Mouse (Mus musculus) gastrocnemius, postnatal 36 days (tissue): Measurements from ENCODE around the gene Nae1. TPM values are rescaled to one million over a fixed set of nuclear protein-coding genes. Genes with fewer than 3 reads are reported as not detected.
"Not testable (repeated sequence)": the region's sequence is repeated elsewhere in the genome, so short reads cannot be mapped to it uniquely, and the experiment has no call there.

ENCODE experiments used
- DNase-seq, 2 experiments: peaks; one replicate each; pipeline ENCODE4 v3.0.0; 2022
- intact Hi-C: fragments of 180-260 bp; cut with DNase I; formaldehyde crosslinking; loops from one replicate; pipeline ENCODE4 v1.15.1; 2025
- long read RNA-seq, 2 experiments: library from polyadenylated mRNA; stranded (forward); transcript quantifications; one replicate each; pipeline ENCODE4 v2.0.0; 2021
- total RNA-seq, 2 experiments: library from RNA; stranded (reverse); gene quantifications; 2 replicates each; pipeline ENCODE4 v1.2.3; 2021

The Nae1 gene
- total RNA-seq: 10 to 100 TPM; 18.6 to 23.8 TPM
- long read RNA-seq, experiment 1, transcript Nae1-201 (20 exons, 1,808 nt): major isoform, 39 of 46 reads
- long read RNA-seq, experiment 1, partial matches to known transcripts: 6 of 46 reads
- long read RNA-seq, experiment 1, other reads (novel, unspliced or antisense): 0 of 46 reads
- long read RNA-seq, experiment 2, transcript Nae1-201 (20 exons, 1,808 nt): major isoform, 25 of 33 reads
- long read RNA-seq, experiment 2, partial matches to known transcripts: 5 of 33 reads
- long read RNA-seq, experiment 2, other reads (novel, unspliced or antisense): 3 of 33 reads

DNA sequence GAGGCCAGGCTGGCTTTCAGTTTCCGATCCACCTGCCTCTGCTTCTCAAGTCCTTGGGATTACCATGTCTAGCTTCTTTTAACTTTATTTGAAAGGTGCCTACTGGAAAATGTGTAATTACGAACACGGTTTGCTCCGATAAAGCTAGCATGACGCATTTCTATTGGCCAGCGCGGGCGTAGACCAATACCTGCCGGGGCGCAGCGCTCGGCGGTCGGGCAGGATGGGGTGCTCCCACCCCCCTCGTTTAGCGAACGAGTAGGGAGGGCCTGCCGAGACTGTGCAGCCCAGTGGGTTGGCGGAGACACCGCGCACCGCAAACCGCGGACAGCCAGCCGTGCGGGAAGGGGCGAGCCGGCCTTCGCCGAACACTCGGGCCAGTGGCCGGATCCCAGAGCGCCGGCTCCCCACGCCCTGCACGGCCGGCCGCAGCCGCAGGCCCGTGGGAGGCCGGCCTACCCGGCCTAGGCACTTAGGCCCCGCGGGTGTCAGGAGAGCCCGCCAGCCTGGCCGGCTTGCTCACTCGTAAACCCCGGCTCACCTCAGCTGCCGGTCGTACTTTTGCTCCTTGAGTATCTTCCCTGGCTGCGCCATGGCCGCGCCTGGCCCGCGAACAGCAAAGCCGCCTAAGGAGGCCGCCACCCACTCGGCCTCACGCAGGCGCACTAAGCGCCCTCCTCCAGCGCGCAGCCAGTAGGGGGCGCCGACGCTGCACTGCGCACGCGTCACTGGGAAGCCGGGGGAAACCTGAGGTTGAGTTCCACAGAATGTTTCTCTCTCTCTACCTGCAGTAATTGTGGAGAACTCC, at the start of gene Nae1, which contains the start of gene Car7:
Gene Nae1, minus strand, starts transcription at position 667 of the 808 bp plus-strand sequence.
Gene Car7, plus strand, starts transcription at position 719 of the 808 bp plus-strand sequence.
- intact Hi-C loops: loop anchor here (2.0 kb wide), 1 partner anchor 33 kb away; no protein-coding TSS in a partner anchor

DNA sequence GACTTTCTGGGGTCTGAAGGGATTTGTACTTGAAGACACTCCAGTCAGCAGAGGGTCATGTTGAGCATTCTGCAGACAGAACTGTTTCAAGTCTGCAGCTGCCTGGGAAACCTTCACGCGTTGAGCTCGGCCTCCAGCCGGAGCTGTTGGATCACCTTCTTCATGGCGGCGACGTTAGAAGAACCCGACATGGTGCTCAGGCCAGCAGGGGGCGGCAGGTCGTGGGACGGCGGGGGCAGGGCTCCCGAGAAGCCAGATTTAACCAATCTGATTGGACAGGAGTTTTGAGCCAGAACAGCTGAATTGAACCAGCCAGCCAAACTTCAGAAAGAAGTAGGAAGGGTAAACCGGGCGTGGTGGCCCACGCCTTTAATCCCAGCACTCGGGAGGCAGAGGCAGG, 43.2 kb upstream of the Nae1 start:
- DNase-seq, intact Hi-C loops: not testable (repeated sequence)

More for the DNA sequence above, at the start of gene Nae1, which contains the start of gene Car7:
- DNase-seq: peak; percentile 89 to 92

DNA sequence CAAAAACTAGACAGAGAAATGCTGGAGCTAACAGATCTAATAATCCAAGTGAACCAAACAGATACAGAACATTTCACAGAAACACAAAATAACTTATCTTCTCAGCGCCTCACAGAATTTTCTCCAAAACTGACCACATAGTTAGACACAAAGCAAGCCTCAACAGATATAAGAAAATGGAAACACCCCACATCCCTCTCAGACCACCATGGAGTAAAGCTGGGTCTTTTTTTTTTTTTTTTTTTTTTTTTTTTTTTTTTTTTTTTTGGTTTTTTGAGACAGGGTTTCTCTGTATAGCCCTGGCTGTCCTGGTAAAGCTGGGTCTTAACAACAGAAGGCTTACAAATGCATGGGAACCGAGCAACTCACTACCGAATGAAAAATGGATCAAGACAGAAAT, 42.4 kb upstream of the Nae1 start:
- intact Hi-C loops: no loop called here

DNA sequence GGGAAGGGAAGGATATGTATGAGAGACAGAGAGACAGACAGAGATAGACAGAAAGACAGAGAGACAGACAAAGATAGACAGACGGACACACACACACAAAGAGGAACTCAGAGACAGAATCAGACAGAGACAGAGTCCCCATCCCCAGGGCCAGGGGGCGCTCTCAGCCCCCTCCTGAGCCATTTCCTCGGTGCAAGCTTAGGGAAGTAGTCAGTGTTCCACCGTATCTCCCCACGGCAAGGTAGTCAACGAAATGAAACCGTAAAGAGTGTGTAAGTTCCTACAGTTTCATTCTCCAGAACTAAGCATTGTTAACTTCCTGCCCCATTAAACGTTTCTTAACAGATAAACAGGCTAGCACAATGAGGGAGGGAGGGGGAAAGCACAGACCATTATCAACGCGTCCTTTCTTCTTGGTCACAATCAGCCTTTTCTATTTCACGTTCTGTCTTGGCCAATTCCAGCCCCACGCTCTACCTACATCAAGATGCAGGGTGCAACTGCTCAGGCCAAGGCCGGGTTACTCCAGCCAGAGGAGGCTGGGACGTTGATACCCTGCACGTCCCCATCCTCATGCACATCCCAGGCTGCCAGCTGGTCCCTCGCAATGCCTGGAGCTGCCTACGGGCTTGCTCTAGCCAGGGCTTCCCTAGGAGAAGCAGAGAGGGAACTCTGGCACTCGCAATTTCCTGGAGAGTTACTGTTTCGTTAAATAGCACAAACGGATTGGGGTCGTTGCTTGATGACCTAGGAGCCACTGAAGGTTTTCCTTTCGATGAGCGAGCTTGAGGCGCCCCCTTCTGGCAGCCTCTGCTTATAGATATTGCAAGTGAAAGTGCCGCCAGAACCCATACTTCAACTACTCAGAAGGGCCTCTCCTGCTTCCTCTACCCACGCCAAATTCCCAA, 36.3 kb upstream of the Nae1 start:
- peak; percentile 79 to 83 for DNase-seq
- intact Hi-C loops: loop anchor here (2.0 to 5.0 kb wide), 2 partner anchors 128 to 226 kb away; partner anchors contain the start of gene Dync1li2

More for the DNA sequence above, 42.4 kb upstream of the Nae1 start:
- DNase-seq: no peak

DNA sequence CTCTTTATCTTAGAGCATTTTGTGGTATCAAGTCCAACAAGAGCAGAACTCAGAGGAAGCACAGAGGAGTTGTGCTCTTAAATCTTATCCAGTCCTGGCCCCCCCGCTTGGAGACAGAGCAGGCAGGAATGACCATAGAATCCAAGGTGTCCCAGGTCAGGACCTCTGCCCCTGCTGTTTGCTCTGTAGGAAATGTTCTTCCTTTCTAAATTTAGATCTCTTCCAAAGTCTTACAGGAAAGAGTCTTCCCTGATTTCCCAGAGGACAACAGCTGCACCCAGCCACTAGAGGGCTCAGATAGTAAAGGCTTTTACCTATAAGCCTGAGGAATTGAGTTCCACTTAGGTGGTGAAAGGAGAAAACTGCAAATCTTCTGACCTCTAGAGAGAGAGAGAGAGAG, 35.1 kb upstream of the Nae1 start:
- intact Hi-C loops: no loop called here
- DNase-seq: no peak

DNA sequence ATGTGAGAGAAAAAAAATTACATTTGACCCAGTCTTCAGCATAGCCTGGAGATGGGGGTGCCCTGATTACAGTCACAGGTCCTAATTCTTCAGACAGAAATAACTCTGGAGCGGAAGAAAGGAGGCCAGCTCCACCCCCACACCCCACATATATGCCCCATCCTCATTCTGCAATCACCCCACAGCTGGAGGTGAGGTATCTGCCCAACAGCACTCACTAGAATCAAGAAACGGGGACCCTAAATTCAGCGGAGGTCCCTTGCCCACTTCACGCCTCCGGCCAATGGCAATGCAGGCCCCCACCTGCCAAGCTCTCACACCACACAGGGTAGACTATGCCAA, 31.0 kb upstream of the Nae1 start:
- DNase-seq: no peak
- intact Hi-C loops: no loop called here

DNA sequence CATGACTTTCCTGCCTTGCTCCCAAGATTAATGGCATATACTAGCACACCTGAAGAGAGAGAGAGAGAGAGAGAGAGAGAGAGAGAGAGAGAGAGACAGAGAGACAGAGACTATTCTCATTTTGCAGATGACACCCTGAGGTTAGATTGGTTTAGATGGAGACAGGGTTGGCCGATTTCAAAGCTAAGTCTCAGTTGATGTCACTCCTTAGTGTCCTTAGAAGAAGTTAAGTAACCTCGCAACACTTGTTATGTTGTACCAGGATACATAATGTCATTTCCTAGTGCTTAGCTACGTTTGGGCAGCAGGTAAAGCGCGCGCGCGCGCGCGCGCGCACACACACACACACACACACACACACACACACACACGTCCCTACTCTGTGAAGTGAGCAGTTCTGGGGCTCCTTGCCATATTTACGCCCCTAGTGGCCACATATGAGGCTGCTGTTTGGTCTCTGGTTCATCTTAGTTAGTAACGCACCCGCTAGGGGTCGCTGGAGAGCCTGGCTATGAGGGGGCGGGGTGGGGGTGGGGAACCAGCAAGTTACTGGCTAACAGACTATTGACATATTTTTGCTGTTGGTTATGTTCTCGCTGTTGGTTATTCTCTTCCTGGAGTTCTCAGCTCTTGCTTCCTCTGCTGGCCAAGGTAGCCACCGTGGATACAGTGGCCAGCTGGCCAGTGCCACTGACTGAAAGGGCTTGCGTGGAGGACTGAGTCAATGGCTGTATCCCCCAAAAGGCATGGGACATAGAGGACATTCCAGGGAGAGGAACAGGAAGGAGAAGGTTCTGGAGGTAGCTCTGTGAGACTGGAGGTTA, 30.4 kb upstream of the Nae1 start:
- peak; percentile 75 to 79 for DNase-seq
- intact Hi-C loops: no loop called here

DNA sequence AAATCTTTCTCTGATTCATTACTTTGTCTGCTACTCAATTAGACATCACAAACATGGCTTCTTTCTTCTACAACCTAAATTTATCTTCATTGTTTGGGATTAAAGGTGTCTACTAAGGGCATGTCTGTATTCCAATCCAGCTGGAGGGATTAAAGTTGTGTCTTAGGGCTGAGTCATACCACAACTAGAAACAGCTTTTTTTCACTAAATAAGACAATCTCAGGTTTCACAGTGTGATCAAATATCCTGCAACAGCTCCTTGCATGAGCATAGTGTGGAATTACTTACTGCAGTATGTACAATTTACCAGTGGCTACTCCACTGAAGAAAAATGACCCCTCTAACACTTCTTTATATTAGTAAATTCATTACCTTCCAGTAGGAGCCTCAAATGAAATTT, 26.3 kb upstream of the Nae1 start:
- no peak for DNase-seq
- intact Hi-C loops: no loop called here

DNA sequence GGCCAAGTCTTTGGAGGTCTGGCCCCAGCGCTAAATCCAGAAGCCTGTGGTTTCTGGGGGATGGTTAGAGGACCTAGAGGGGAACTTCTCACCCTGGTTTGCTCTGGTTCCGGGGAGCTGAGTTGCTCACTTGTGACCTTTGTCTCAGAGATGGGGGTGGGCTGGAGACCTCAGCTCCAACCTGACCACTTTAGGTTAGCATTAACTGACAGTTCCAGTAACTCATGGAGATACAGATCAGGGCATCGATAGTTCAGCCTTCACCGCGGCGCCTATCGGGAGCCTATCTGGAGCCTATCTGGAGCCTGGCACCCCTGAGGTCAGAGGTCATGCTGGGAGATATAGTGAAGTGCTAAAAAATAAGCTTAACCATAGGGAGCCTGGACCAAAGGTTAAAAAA, 22.8 kb upstream of the Nae1 start:
- intact Hi-C loops: no loop called here
- no peak for DNase-seq

DNA sequence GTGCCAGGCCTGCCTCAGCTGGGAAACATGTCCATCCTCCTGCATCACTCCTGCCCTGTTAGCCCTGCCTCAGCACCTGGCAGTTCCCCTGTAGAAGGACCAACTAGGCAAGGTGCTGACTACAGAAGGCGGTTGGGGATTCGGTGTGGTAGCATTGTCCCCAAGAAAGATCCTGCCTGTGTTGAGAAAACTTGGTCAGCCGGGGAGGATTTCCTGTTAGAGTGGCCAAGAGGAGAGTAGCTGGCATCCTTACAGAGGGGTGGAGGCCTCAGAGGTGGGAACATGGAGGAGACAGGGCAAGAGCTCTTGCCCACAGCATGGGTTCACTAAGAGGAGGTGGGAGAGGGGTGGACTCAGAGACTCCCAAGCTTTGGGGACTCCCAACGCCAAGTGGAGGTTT, 20.8 kb upstream of the Nae1 start:
- no peak for DNase-seq
- intact Hi-C loops: no loop called here

DNA sequence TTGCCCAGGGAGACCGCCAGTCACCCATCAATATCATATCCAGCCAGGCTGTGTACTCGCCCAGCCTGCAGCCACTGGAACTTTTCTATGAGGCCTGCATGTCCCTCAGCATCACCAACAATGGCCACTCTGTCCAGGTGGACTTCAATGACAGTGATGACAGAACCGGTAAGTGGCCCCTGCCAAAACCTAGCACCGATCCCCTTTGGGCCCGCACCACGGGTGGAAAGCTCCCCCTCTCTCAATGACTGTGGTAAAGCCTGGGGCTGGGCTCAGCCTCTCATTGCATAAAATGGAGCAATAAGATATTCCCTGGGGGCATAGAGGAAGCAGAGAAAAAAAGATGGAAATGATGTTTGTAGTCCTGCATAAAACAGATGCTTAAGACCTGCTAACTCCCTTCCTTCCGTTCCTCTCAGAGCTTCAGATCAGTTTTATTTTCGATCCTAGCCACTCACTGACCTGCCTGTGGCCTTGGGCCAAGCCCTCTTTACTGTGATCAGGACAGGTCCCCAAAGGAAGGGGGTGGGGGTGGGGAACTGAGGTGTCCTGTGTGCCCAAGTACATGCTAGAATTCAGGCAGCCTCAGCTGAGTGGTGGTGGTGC, 9.1 kb upstream of the Nae1 start:
- intact Hi-C loops: no loop called here
- DNase-seq: no peak

DNA sequence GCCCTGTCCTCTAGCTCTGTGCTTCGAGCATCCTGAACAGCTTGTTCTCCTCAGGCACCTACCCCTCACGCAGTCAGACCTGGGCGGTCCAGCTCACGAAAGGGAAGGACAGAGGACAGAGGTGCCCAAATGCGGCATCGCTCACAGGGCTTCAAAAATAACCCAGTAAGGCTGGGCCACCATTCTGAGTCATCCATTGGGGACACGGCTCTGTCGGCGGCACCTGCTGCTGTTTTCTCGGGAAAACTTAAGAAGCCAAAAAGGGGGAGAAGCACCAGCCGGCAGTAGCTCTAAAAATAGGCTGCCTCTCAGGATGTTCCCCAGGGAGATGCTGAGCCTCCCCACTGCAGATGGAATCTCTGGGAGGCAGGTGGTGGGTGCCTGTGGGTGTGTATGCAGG, 7.7 kb upstream of the Nae1 start:
- intact Hi-C loops: no loop called here
- DNase-seq: no peak

DNA sequence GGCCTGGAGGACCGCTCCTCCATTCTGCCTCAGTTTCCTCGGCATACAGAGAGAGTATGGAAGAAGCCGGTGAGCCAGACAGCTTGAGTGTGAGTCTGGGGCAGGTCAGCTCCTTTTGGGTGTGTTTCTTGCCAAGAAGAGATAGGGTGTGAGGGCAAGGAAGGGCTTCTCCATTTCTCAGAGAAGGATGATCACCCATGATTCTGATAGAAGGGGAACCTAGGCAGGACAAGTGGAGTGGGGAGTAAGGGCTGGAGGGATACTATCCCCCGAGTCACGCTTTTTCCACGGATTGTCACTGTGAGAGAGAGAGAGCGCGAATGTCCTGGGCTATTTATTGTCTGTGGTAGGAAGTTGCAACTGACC, 7.1 kb upstream of the Nae1 start:
- no peak for DNase-seq
- intact Hi-C loops: no loop called here

DNA sequence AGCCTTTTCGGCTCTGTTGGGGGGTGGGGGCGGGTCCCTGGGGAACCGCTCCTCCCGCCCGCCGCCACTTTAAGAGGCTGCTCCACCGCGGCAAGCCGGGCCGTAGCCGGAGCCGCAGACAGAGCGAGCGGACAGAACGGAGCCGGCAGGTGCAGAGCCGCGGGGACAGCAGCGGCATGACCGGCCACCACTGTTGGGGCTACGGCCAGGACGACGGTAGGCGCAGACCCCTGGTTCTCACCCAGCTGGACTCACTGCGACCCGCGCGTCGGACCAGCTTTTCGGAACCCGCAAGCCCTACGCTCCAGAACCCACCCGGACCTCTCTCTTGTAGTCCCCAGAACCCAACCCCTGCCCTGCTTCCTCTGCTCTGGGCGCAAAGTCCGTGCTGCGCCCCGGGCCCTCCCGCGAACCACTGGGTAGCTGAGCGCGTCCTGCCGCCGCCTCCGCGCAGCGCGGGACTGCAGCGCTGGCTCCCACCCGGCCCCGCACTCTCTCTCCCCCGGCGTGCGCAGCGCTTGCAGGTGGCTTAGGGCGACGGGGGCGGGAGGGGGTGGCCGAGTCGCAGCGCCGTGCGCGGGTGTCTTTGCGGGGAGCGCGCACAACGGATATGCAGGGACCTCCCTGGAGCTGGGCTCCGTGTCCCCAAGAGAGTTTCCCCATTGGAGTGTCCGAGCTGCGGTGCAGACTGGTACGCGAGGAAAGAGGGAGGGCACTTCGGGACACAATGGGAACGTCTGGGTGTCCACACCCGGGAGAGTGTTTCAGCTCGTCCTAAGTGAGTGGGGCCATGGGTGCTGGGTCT, 6.5 kb upstream of the Nae1 start:
- DNase-seq: no peak
- intact Hi-C loops: no loop called here

DNA sequence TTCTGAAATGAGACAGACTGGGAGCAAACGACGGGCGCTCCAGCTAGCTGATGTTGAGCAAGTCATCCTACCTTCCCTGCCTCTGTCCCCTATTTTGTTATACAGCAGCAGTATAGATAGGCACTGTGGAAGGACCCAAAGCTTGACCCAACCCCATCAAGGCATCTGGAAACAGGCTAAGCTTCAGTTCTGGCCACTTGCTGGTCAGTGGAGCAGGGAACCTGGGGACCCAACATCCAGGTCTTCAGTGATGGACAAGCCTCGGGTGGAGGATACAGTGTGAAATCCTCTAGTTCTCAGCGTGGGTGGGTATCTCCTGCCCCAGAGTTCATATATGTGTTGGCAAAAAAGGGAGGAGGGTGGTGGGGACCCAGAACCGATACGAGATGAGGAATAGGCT, 5.8 kb upstream of the Nae1 start:
- DNase-seq: no peak
- intact Hi-C loops: no loop called here

DNA sequence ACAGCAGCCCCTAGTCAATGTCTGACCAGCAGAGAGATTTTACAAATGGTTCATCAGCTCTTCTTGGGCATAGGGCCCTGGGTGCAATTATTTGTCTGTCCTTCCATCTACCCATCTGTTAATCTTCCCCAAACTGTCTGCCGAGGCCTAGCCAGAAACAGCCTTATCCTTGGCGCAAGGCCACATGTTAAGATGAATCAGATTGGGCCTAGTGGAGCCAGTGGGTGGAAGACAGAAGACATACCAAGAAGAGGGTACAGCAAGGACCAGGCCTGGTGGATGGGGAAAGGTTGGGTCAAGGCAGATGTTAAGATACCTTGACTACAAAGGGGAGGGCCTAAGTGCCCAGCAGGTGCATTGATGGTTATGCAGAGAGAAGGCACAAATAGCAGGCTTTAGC, 5.1 kb upstream of the Nae1 start:
- DNase-seq: no peak
- intact Hi-C loops: no loop called here

DNA sequence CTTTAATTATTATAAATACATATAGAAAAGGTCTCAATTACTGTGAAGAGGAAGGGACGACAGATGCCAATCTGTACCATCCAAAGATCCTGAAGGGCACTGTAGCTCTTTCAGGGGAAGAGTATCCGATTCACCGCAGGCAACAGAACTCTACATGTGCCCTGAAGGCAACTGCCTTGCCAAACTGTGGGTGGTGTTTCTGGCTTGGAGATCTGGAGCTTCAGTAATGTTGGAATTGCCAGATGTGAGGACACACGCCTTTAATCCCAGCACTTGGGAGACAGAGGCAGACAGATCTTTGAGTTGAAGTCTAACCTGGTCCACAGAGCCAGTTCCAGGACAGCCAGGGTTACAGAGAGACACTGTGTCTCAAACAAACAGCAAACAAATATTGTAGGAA, 4.5 kb upstream of the Nae1 start:
- DNase-seq: no peak
- intact Hi-C loops: no loop called here

DNA sequence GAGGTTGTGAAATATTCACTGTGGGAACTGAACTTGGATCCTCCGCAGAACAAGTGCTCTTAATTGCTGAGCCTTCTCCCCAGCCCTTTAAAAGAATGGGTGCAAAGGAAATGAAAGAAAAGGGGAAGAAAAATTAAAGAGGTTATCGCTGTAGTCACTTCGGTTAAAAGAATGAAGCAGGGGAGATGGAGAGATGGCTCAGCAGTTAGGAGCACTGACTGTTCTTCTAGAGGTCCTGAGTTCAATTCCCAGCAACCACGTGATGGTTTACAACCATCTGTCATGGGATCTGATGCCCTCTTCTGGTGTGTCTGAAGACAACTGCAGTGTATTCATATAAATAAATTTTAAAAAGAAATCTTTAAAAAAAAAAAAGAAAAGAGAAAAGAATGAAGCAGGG, 1.6 kb upstream of the Nae1 start:
- intact Hi-C loops: no loop called here
- DNase-seq: no peak

DNA sequence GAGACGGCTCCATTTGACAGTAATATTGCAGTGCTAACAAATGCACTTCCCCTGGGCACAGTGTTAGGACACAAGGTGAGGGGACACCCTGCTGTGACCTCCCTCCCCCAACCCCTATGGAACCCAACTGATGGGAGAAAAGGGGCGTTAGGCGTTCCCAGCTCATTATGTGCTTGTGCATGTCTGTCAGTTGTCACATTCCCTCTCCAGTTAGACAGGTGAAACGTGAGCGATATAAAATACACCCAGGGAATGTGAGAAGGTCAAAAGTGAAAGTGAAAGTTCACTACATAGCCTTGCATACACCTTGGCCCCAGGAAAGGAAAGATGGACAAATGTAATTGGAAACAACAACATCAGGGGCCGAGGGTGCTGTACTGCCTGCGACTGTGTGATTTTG, 941 bp upstream of the Nae1 start:
- intact Hi-C loops: loop anchor here (2.0 kb wide), 1 partner anchor 31 kb away; no protein-coding TSS in a partner anchor
- no peak for DNase-seq
